Comparison of ENCODE assay signal across 17 mouse cellular contexts in the genomic region with DNA sequence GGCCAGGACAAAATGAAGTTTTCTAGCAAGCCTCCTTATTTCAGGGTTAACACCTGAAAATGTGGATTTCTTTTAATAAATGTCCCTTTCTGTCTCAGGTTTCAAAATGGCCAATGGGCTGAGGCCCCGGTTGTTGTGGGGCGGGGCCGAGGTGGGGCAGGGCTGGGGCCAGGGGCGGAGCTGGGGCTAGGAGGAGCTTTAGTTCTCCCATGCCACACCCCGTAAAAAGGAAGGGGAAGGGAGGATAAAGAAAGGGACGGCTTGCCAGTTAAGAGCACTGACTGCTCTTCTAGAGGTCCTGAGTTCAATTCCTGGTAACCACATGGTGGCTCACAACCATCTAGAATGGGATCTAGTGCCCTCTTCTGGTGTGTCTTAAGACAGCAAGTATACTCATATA. TPM values are rescaled to one million over a fixed set of nuclear protein-coding genes. Genes with fewer than 3 reads are reported as not detected.
DNase-seq lines count a peak whose midpoint lies in the region; ATAC-seq lines count a peak whose summit lies in the region.
"Had no signal": no experiment of that assay in that cellular context is flagged by ENCODE, and none has a peak within 500 bp of the region (broad histone marks: within the 10 kb centered on the region; RNA-seq: fewer than 3 reads in every experiment).

No protein-coding gene starts in this region.

- H3K9me3 ChIP-seq in heart, embryonic 16.5 days (replicated peaks; ENCODE audit: control insufficient read depth, low read length), result no peaks in the 10 kb centered on the region
- H3K9me3 ChIP-seq in midbrain, embryonic 11.5 days (ENCODE audit: control insufficient read depth, low read length), result no peaks in the 10 kb centered on the region
- H3K9me3 ChIP-seq in midbrain, embryonic 16.5 days (replicated peaks; ENCODE audit: control insufficient read depth, low read length, poor library complexity, severe bottlenecking), result no peaks in the 10 kb centered on the region
- H3K9me3 ChIP-seq in intestine, embryonic 15.5 days, result no peaks in the 10 kb centered on the region
- H3K9me3 ChIP-seq: embryonic facial prominence, embryonic 12.5 days had no signal

- no peaks in the 10 kb centered on the region for H3K27me3 ChIP-seq in heart, embryonic 16.5 days (ENCODE audit: control insufficient read depth, insufficient read depth, low read length)
- no peaks in the 10 kb centered on the region for H3K27me3 ChIP-seq in midbrain, embryonic 11.5 days (ENCODE audit: control insufficient read depth, insufficient read depth, low read length)
- no peaks in the 10 kb centered on the region for H3K27me3 ChIP-seq in midbrain, embryonic 16.5 days (ENCODE audit: control insufficient read depth, insufficient read depth, low read depth, low read length)
- H3K27me3 ChIP-seq in intestine, embryonic 15.5 days (replicated peaks), result no peaks in the 10 kb centered on the region
- H3K27me3 ChIP-seq: embryonic facial prominence, embryonic 12.5 days; neural tube, embryonic 13.5 days had no signal

- no peak overlapping the region for H3K4me3 ChIP-seq in heart, embryonic 16.5 days (ENCODE audit: low read length)
- no peak overlapping the region for H3K4me3 ChIP-seq in midbrain, embryonic 11.5 days (ENCODE audit: low read depth, low read length)
- no peak overlapping the region for H3K4me3 ChIP-seq in midbrain, embryonic 16.5 days (ENCODE audit: low read depth, low read length)
- H3K4me3 ChIP-seq in intestine, embryonic 15.5 days (replicated peaks), result no peak overlapping the region
- H3K4me3 ChIP-seq: embryonic facial prominence, embryonic 12.5 days; neural tube, embryonic 13.5 days had no signal

- H3K9ac ChIP-seq in heart, embryonic 16.5 days (ENCODE audit: low read length), result no peak overlapping the region
- no peak overlapping the region for H3K9ac ChIP-seq in midbrain, embryonic 11.5 days (ENCODE audit: low read length)
- no peak overlapping the region for H3K9ac ChIP-seq in midbrain, embryonic 16.5 days (ENCODE audit: low read depth, low read length)
- no peak overlapping the region for H3K9ac ChIP-seq in intestine, embryonic 15.5 days
- H3K9ac ChIP-seq: embryonic facial prominence, embryonic 12.5 days; hindbrain, embryonic 14.5 days; neural tube, embryonic 13.5 days had no signal

- no peak for ATAC-seq in heart, embryonic 16.5 days (replicated peaks; ENCODE audit: extremely low read depth, insufficient read depth, low FRiP score)
- no peak for ATAC-seq in midbrain, embryonic 11.5 days (ENCODE audit: low FRiP score)
- ATAC-seq in midbrain, embryonic 16.5 days, result no peak
- ATAC-seq in intestine, embryonic 15.5 days, result peak; percentile 39; the same call in 1 of the 2 replicates

- H3K4me1 ChIP-seq in heart, embryonic 16.5 days (ENCODE audit: control insufficient read depth, insufficient read depth, low read length), result peaks cover 13% of the 10 kb centered on the region
- peaks cover 7% of the 10 kb centered on the region for H3K4me1 ChIP-seq in midbrain, embryonic 11.5 days (ENCODE audit: control insufficient read depth, insufficient read depth, low read length)
- H3K4me1 ChIP-seq in midbrain, embryonic 16.5 days (ENCODE audit: control insufficient read depth, insufficient read depth, low read length), result peaks cover 10% of the 10 kb centered on the region
- H3K4me1 ChIP-seq in intestine, embryonic 15.5 days (replicated peaks), result peaks cover 17% of the 10 kb centered on the region

- no peak overlapping the region for H3K4me2 ChIP-seq in heart, embryonic 16.5 days (ENCODE audit: low read depth, low read length)
- no peak overlapping the region for H3K4me2 ChIP-seq in midbrain, embryonic 11.5 days
- H3K4me2 ChIP-seq in midbrain, embryonic 16.5 days (ENCODE audit: low read length), result no peak overlapping the region
- no peak overlapping the region for H3K4me2 ChIP-seq in intestine, embryonic 15.5 days (replicated peaks)
- H3K4me2 ChIP-seq: embryonic facial prominence, embryonic 12.5 days; hindbrain, embryonic 14.5 days had no signal

- WGBS in heart, embryonic 16.5 days, result 40% methylated on average over 6 of the region's 6 CpGs
- 40% methylated on average over 6 of the region's 6 CpGs for WGBS in midbrain, embryonic 11.5 days
- 41% methylated on average over 6 of the region's 6 CpGs for WGBS in midbrain, embryonic 16.5 days
- WGBS in intestine, embryonic 15.5 days, result 27% methylated on average over 6 of the region's 6 CpGs

- H3K36me3 ChIP-seq in heart, embryonic 16.5 days (ENCODE audit: control insufficient read depth, insufficient read depth), result no peaks in the 10 kb centered on the region
- no peaks in the 10 kb centered on the region for H3K36me3 ChIP-seq in midbrain, embryonic 11.5 days (ENCODE audit: control insufficient read depth, insufficient read depth, low read length)
- H3K36me3 ChIP-seq in midbrain, embryonic 16.5 days (ENCODE audit: control insufficient read depth, insufficient read depth, low read length), result no peaks in the 10 kb centered on the region
- no peaks in the 10 kb centered on the region for H3K36me3 ChIP-seq in intestine, embryonic 15.5 days
- H3K36me3 ChIP-seq: embryonic facial prominence, embryonic 12.5 days; neural tube, embryonic 13.5 days had no signal

- no peak for DNase-seq in heart, postnatal 25 days (ENCODE audit: low spot score)
- peak; percentile 81 for DNase-seq in midbrain, embryonic 11.5 days (ENCODE audit: low spot score, missing footprints)
- DNase-seq in frontal cortex, postnatal 36 days (ENCODE audit: low spot score in 2 of 2), result no peak
- no peak for DNase-seq in layer of hippocampus, adult 18-20 months (ENCODE audit: low spot score in 2 of 2)
- DNase-seq in gastrocnemius, postnatal 4 days (ENCODE audit: low spot score in 2 of 2), result no peak
- DNase-seq: layer of hippocampus, postnatal 36 days; right cerebral cortex, postnatal 4 days had no signal

- H3K27ac ChIP-seq in heart, embryonic 16.5 days (ENCODE audit: low read length), result peak overlapping the region; percentile 85
- no peak overlapping the region for H3K27ac ChIP-seq in midbrain, embryonic 11.5 days (ENCODE audit: low read depth, low read length)
- H3K27ac ChIP-seq in midbrain, embryonic 16.5 days (ENCODE audit: low read length), result no peak overlapping the region
- H3K27ac ChIP-seq in intestine, embryonic 15.5 days, result peak overlapping the region; percentile 88; the same call in 1 of the 2 replicates

- intact Hi-C loops in heart, postnatal 25 days (cut with DNase I), result no loop called here

RNA-seq across cellular contexts. Expression of a gene that starts 39.6 kb away (rescaled TPM):
- polyA plus RNA-seq in heart, embryonic 16.5 days (2015; fragmentation: Nextera tagmentation; extraction: Ambion mirVana), result 14.9 and 16.4 TPM in 2 replicates
- 10 to 100 TPM; 21.3 to 26.1 TPM for total RNA-seq in heart, postnatal 25 days (2021)
- polyA plus RNA-seq in midbrain, embryonic 11.5 days (2014; fragmentation: Nextera tagmentation; extraction: Ambion mirVana), result 0.98 and 1.2 TPM in 2 replicates
- 3.8 and 4.2 TPM in 2 replicates for polyA plus RNA-seq in midbrain, embryonic 16.5 days (2015; fragmentation: Nextera tagmentation; extraction: Ambion mirVana)
- 10.0 and 10.7 TPM in 2 replicates for polyA plus RNA-seq in intestine, embryonic 15.5 days (2015; fragmentation: Nextera tagmentation; extraction: Ambion mirVana)
- total RNA-seq in layer of hippocampus, adult 18-20 months (2021), result 10 to 100 TPM; 59.4 to 67.8 TPM
- total RNA-seq in gastrocnemius, postnatal 4 days (2021), result 10 to 100 TPM; 50.3 to 50.7 TPM
- total RNA-seq: MEL had no signal

RNA-seq across cellular contexts. Expression of a gene that starts 45.3 kb away (rescaled TPM):
- not detected in 2 replicates for polyA plus RNA-seq in heart, embryonic 16.5 days (2015; fragmentation: Nextera tagmentation; extraction: Ambion mirVana)
- total RNA-seq in heart, postnatal 25 days (2021), result not detected
- polyA plus RNA-seq in midbrain, embryonic 11.5 days (2014; fragmentation: Nextera tagmentation; extraction: Ambion mirVana), result 0.16 TPM in 1 of 2 replicates, not detected in the other
- polyA plus RNA-seq in midbrain, embryonic 16.5 days (2015; fragmentation: Nextera tagmentation; extraction: Ambion mirVana), result not detected in 2 replicates
- not detected in 2 replicates for polyA plus RNA-seq in intestine, embryonic 15.5 days (2015; fragmentation: Nextera tagmentation; extraction: Ambion mirVana)
- total RNA-seq in layer of hippocampus, adult 18-20 months (2021), result not detected
- total RNA-seq in gastrocnemius, postnatal 4 days (2021), result not detected
- total RNA-seq: adrenal gland, postnatal 36 days; layer of hippocampus, postnatal 36 days; MEL had no signal
- polyA plus RNA-seq: frontal cortex, adult 2 months; hindbrain, embryonic 14.5 days; macrophage had no signal

Comparison
In these comparisons a context has a peak if more than half of its experiments do, and no peak if none do; other contexts are left out.
1. H3K27ac ChIP-seq: peak in heart, embryonic 16.5 days (single experiment) and intestine, embryonic 15.5 days (single experiment); none in midbrain, embryonic 11.5 days (single experiment) and midbrain, embryonic 16.5 days (single experiment).